Mouse (Mus musculus) NIH3T3 (cell line): ENCODE measurements around the gene Lrrc1.

Experiments used
- DNase-seq: peaks from one replicate; pipeline ENCODE4 v3.0.0-alpha.2; 2012; ENCODE audit warnings: low read depth

The Lrrc1 gene

GRCm38 (mm10) chr9:77502171-77502547 lies 42.5 kb downstream of the Lrrc1 start:
- no peak for DNase-seq

DNA sequence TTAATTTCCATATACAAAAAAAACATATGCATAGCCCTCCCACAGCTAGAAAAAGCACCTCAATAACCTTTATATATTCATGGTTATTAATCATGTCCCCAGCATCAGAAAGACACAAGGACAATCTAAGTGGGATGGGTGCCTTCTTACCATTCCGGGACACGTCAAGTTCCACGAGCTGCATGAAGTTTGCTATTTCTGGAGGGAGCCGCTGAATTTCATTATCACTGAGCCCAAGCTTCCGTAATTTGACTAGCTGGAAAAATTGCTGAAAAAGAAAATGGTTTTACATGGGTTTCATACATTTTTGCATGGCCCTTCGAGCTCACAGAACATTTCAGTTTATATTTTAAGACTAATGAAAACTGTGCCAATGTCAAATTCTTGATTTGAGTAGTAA lies 45.6 kb downstream of the Lrrc1 start:
- no peak for DNase-seq

- no peak for DNase-seq
These were observed 46.3 kb downstream of the Lrrc1 start for GRCm38 (mm10) chr9:77498406-77498805.

DNA sequence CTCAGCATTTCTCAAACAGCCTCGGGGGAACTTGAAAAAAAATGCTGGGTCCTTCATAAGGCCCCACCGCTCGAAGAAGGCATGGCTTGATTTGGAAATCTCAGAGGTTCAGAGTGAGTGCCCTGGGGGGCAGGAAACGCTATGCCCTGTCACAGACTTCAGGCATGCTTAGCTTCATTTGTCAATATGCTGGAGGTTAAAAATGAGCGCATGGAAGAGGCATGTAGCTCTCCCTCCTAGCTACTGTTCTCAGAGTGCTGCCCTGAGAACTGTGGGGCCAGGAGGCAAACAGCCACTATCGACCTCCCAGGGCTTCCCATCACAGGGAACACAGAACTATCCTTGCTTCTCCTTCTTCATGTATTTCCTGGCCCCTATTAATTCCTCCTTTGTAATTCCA lies 47.5 kb downstream of the Lrrc1 start:
- DNase-seq = no peak

DNA sequence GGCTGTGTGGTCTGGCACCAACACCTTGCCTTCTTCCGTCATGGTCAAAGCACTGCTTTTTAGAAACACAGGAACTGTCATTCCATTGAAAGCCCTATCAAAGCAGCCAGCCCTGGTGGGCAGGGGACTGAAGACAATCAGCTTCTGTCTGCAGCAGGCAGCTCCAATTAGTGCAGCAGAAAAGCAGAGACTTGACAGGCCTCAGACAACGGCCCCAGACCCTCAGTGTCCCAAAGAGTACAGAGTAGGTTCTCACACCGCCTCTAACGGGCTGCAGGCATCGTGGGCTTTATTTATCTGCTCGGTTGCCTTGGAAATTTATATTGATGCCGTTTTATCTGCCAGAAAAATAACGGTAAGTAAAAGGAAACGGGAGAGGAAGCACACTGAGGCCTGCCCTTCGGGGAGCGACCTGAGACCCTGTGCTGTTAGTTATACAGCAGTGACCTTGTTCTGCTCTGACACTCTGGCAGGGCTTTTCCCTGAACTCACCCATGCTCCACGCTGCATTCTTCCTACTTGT lies 48.1 kb downstream of the Lrrc1 start:
- DNase-seq = no peak

DNA sequence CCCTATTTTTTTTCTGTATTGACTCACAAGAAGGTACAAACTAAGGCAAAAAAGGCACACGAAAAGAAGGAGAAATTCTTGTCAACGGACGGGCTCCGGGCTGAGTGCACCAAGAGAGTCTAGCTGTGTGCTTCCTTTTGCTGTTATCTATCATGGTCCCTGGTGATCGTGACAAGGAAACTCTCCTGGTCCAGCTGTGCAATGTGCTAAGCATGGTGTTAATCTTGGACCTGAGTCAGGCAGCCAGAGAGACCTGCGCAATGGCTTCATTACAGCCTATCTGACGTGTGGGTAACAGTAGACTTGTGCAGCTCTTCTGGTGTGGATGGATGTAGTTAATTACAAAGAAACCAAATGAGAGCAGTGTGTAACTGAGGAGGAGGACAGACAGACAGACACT lies 50.4 kb downstream of the Lrrc1 start:
- no peak for DNase-seq

DNA sequence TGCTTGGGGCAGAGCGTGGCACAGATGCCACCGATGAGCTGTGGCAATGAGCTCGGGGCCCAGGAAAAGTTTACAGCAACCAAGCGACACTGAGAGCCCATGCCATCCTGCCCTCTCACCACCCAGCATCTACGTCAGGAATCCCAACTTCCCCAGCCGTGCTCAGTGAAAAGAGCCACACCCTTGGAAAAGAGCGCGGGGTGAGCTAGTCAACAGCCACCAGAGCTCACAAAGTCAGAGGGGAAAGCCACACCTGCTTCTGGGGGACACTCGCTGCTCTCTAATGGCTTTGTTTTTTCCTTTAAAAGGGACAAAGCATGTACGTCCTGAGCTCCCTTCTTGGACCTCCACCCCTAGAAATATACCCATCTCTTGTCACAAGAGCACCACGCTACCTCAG lies 56.1 kb downstream of the Lrrc1 start:
- DNase-seq = no peak

DNA sequence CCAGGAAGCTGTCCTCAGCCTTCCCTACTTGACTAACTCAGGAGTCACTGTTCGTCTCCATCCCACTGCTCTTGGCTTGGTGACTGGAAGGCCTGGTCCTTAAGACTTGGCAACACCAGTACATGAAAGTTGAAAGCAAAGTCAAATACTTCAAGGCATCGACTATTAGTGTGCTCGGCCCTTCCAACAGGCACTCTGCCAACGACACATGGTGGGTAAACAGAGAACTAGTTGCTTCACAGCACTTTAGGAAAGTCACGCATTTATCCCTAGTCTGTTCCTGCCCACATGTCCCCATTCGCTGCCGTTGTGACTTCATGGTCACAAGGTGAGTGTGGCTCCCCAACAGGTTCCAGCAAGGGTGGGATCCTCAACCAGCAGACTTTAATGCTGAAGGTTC lies 57.2 kb downstream of the Lrrc1 start:
- peak; percentile 15 for DNase-seq

GRCm38 (mm10) chr9:77485915-77486314 lies 58.8 kb downstream of the Lrrc1 start:
- no peak for DNase-seq

DNA sequence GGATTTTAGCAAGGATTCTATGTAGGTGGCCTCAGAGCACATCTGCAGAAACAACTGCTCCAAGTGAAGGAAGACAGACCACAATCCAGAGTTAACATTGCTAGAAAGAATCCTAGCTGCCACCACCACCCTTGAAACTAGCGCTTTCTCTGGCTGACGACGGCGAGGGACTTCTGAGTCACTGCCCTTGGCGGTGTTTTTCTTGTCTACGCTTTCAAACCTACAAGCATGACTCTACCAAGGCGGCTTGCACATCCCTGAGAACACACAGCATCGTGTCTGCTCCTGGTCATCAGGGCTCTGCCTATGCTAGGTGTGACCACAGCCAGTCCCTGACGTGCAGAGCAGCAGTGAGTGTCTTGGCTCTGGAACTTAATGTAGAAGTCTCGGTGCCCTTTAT lies 59.9 kb downstream of the Lrrc1 start:
- DNase-seq = no peak

DNA sequence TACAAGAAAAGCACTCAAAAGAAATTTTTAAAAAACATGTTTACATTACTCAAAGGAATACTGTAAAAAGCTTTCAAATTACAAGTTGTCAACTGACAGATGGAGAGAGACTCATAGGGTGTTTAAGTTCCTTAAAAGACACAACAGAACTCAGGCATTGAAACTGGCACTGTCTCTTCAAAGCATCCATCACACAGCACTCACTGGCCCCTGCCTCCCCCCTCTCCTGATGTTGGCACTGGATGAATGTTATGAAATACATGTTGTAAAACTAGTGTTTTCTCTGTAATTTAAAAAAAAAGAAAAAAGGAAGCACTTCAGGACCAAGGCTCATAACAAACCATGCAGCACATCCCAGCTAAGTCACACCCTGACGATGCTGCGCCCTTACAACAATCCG lies 61.1 kb downstream of the Lrrc1 start:
- peak; percentile 57 for DNase-seq

DNA sequence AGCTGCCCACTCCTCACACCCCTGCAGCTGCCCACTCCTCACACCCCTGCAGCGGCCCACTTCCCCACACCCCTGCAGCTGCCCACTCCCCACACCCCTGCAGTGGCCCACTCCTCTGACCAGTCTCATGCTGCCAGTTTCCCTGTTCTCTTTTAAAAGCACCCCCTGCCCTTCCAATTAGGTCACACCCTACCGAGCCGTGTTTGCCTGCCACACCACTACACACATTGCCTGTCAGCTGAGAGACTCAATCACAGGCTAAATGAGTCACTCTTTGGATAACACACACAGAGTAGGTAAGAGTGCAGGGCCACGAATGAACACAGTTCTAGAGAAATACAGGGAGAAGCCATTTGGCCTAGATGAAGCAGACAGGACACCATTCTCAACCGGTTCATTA lies 62.4 kb downstream of the Lrrc1 start:
- DNase-seq = peak; percentile 17

DNA sequence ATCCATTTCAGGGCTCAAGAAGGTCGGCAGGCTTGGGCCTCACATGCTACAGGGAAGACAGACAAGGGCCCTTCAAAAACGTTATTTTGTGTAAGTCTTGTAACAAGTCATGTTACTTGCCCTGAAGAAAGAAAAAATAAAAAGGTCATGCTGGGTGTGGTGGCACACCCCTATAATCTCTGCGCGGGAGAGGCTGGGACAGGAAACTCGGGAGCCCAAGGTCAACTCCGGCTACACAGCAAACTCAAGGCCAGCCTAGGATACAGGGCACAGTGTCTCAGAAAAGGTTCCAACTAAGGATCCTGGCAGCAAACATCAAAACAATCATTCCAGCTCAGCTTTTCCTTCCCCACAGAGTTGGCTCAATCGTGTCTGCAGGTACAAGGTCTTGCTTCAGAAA lies 63.3 kb downstream of the Lrrc1 start:
- DNase-seq = no peak

DNA sequence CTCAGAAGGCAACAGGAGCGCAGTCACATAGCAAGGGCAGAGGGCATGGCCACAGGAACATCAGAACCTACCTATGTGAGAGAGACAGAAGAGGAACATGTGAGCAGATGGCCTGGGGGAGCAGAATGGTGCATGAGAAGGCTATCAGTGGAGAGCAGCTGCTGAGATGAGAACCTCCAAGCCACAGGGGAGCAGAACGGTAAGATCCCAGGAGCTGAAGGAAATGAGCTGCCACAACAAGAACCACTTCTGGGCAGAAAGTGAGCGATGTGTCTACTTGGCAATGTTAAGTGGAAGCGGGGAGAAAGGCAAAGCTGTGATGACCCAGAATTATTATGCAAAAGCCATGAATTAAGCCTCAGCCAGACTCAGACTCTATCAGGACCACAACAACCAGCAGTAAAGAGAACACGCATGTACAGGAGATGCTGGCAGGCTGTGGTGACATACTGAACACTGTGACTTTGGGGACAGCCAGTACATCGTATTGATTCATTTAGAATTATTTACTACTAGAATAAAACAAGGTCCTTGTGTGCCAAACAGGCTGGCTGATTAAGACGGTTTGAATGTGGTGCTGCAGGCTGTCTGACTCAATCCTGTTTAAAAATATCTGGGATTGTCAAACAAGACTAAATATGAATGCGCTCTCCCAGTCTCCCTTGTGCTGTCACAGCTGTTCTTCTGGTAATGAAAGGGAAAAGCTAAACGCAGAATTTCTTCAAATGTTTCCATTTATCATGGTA lies 63.9 kb downstream of the Lrrc1 start:
- DNase-seq = no peak

DNA sequence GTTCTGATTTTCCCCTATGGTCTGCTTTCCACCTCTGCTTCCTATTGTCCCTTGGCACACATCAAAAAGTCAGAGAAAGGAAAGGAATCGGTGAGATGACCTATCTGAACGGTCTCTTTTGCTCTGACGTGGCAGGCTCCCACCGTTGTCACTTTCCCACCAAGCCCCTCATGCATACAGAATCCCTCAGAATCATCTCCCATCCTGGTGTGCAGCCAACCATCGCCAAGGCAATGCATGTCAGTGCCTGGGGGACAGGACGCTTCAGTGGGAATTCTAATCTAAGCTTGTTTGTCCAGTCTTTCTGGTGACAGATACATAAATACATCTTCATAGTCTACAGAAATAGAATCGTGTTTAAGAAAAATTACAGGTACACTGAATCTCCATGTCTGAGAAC lies 64.7 kb downstream of the Lrrc1 start:
- DNase-seq = no peak

DNA sequence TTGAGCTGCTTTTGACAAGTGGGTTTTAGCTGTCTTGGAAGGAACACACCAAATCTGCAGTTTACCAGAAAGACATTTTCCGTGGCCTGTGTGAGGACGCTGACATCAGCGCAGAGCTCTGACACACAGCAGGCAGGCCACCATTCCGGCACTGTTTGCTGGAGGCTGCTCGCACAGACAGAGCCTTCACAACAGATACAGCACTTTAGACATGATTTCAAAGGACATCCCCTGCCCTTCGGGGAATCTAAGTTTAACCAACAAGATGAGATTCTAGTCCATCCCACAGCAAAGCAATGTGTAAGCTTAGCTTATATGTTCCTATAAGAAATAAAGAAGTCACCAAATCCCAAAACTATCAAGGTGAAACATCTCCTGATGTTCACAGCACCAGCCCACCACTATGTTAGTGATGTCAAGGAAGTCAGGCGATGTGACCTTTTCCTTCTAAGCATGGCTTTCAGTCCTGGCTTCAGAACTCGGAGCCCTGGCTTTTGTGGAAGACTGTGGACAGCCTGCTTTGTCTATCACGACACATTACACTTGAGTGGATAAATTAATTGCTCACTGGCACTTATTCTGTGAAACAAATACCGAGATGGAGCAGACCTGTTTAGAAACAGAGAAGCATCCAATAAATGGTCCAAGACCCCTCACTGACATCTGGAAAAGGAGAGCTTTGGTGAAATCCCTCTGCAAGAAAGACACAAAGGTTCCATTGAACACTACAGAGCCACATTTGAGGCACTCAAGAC lies 66.3 kb downstream of the Lrrc1 start:
- DNase-seq = no peak

- DNase-seq = no peak
These were observed 70.1 kb downstream of the Lrrc1 start for GRCm38 (mm10) chr9:77474535-77474934.

DNA sequence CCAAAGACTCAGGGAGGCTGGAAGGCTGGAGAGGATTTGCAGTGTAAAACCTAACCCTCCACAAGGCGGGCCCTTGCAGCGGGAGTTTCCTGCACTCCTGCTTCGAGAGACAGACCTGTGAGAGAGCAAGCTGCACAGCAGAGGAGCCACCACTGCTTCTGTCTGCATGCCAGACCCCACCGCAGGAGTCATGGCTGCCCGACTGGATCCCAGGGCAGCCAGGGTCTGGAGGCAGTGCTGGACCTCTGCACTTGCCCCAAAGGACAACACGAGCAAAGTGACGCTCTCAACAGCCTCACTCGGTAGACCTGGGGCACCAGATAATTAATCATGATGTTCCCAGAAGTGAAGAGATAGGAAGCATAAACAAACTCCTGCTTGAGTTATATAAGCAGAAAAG lies 72.1 kb downstream of the Lrrc1 start:
- DNase-seq = no peak

- no peak for DNase-seq
These were observed 72.9 kb downstream of the Lrrc1 start for GRCm38 (mm10) chr9:77471646-77472220.

GRCm38 (mm10) chr9:77469791-77470607 lies 74.7 kb downstream of the Lrrc1 start:
- no peak for DNase-seq

DNA sequence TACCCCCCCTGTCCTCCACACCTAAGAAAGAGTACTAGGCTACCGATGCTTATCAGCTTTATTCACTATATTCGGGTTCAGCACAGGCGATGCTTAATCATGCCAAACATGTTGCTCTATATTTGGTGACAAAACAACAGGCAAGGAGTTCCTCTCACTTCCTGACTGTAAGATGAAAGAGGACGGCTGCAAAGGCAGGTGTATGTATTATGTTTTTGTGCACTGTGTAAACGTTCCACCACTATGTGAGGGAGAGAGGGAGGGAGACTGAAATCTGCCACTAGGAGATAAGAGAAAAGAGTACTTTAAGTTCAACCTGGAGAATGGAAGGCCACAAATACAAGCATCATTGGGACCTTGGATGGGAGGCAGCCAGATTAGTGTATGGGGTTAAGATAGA lies 77.7 kb downstream of the Lrrc1 start:
- DNase-seq = no peak

DNA sequence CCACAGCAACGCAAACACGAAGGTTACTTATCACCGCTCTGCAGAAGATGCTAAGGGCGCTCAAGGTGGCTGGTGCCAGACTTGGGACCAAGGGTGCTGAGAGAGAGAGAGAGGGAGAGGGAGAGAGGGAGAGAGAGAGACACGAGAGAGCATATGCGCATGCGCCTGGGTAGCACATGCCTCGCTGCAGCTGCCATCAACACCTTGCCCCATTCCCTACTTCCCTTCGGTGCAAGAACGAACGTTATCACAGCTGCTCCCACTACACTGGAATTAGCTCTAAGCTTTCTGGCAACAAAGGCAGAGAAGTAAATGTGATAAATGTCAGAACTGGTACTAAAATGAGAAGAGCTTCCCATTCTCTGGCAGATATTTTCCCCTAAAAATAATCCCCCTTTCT lies 79.3 kb downstream of the Lrrc1 start:
- DNase-seq = no peak
